Mouse (Mus musculus): ENCODE measurements around the gene Aldh3b3.

Aldh3b3 gene

GRCm38 (mm10) chr19:3958470-3958869, at the start of gene Aldh3b3:
Gene Aldh3b3 (plus strand): TSS chr19:3958645.
- in situ Hi-C loops (cut with MboI, MseI) = no loop called here

- in situ Hi-C loops (cut with MboI, MseI) = no loop called here
These were observed 48.2 kb upstream of the Aldh3b3 start for GRCm38 (mm10) chr19:3910206-3910605.

GRCm38 (mm10) chr19:3912337-3913204, 45.9 kb upstream of the Aldh3b3 start, which contains the start of gene Ndufs8:
Gene Ndufs8 (minus strand): TSS chr19:3912774.
- in situ Hi-C loops (cut with MboI, MseI) = no loop called here

GRCm38 (mm10) chr19:3913692-3914091, 44.8 kb upstream of the Aldh3b3 start:
- in situ Hi-C loops (cut with MboI, MseI) = no loop called here

GRCm38 (mm10) chr19:3914535-3914934, 43.9 kb upstream of the Aldh3b3 start:
- in situ Hi-C loops (cut with MboI, MseI) = no loop called here

GRCm38 (mm10) chr19:3916727-3917126, 41.7 kb upstream of the Aldh3b3 start:
- in situ Hi-C loops (cut with MboI, MseI) = no loop called here

- in situ Hi-C loops (cut with MboI, MseI) = no loop called here
These were observed 38.5 kb upstream of the Aldh3b3 start for GRCm38 (mm10) chr19:3919928-3920327.

- in situ Hi-C loops (cut with MboI, MseI) = no loop called here
These were observed 35.6 kb upstream of the Aldh3b3 start for GRCm38 (mm10) chr19:3922661-3923371.

- in situ Hi-C loops (cut with MboI, MseI) = no loop called here
These were observed 34.9 kb upstream of the Aldh3b3 start for GRCm38 (mm10) chr19:3923586-3923985.

- in situ Hi-C loops (cut with MboI, MseI) = no loop called here
These were observed 34.3 kb upstream of the Aldh3b3 start for GRCm38 (mm10) chr19:3924190-3924589.

GRCm38 (mm10) chr19:3924868-3925267, 33.6 kb upstream of the Aldh3b3 start:
- in situ Hi-C loops (cut with MboI, MseI) = no loop called here

- in situ Hi-C loops (cut with MboI, MseI) = no loop called here
These were observed 32.6 kb upstream of the Aldh3b3 start for GRCm38 (mm10) chr19:3925859-3926258.

- in situ Hi-C loops (cut with MboI, MseI) = no loop called here
These were observed 32.2 kb upstream of the Aldh3b3 start for GRCm38 (mm10) chr19:3926279-3926678.

GRCm38 (mm10) chr19:3926685-3927084, 31.8 kb upstream of the Aldh3b3 start:
- in situ Hi-C loops (cut with MboI, MseI) = no loop called here

GRCm38 (mm10) chr19:3927989-3928388, 30.5 kb upstream of the Aldh3b3 start:
- in situ Hi-C loops (cut with MboI, MseI) = no loop called here

- in situ Hi-C loops (cut with MboI, MseI) = no loop called here
These were observed 29.7 kb upstream of the Aldh3b3 start for GRCm38 (mm10) chr19:3928779-3929178.

GRCm38 (mm10) chr19:3929211-3929941, 29.1 kb upstream of the Aldh3b3 start, which contains the start of gene Aldh3b1:
Gene Aldh3b1 (minus strand): TSS chr19:3929808.
- in situ Hi-C loops (cut with MboI, MseI) = no loop called here

GRCm38 (mm10) chr19:3930262-3931057, 28.0 kb upstream of the Aldh3b3 start:
- in situ Hi-C loops (cut with MboI, MseI) = no loop called here

GRCm38 (mm10) chr19:3931716-3932115, 26.7 kb upstream of the Aldh3b3 start:
- in situ Hi-C loops (cut with MboI, MseI) = no loop called here

GRCm38 (mm10) chr19:3935032-3935895, 23.2 kb upstream of the Aldh3b3 start, which contains the start of gene Unc93b1:
Gene Unc93b1 (plus strand): TSS chr19:3935186.
- in situ Hi-C loops (cut with MboI, MseI) = no loop called here

All from T-helper 17 cell (primary cell).